Mouse (Mus musculus): ENCODE measurements around the gene Cryl1.

The Cryl1 gene

GRCm38 (mm10) chr14:57242978-57243377 lies 155.4 kb downstream of the Cryl1 start:
- in situ Hi-C loops (cut with MboI, MseI) = no loop called here

GRCm38 (mm10) chr14:57235276-57235675 lies 163.1 kb downstream of the Cryl1 start:
- in situ Hi-C loops (cut with MboI, MseI) = no loop called here

GRCm38 (mm10) chr14:57234711-57235110 lies 163.6 kb downstream of the Cryl1 start:
- in situ Hi-C loops (cut with MboI, MseI) = no loop called here

- in situ Hi-C loops (cut with MboI, MseI) = no loop called here
Measured at GRCm38 (mm10) chr14:57230264-57231015, 167.9 kb downstream of the Cryl1 start.
